In the genomic region with DNA sequence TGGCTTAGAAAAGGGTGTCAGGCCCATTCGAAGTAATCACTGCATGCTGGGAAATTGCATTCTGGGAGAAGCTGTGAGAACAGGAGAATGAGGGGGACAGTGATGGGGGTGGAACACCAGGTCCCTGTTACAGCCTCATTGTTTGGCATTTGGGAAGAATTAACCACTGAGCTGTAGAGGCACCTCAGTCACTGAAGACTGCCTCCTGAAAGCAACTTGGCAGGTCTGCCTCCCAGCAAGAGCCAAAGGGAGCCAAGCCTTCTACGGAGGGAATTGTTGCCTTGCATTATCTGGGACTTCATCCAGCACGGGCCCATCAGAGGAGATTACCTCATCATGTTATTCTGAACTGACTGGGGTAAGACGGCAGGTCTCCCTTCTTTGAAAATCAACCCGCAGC, we compare ENCODE assay signal across 14 mouse cellular contexts.
DNase-seq lines count a peak whose midpoint lies in the region; ATAC-seq and TF ChIP-seq lines count a peak whose summit lies in the region.
"Had no signal": no experiment of that assay in that cellular context is flagged by ENCODE, and none has a peak within 500 bp of the region (broad histone marks: within the 10 kb centered on the region; RNA-seq: fewer than 3 reads in every experiment).

No protein-coding gene starts in this region.

- H3K27ac ChIP-seq in forebrain, postnatal 0 days (ENCODE audit: low read depth, low read length) = no peak overlapping the region
- H3K27ac ChIP-seq: hindbrain, embryonic 13.5 days; kidney, embryonic 15.5 days; liver, embryonic 13.5 days had no signal

- no peaks in the 10 kb centered on the region for H3K27me3 ChIP-seq in forebrain, postnatal 0 days (ENCODE audit: insufficient read depth, low read length)
- H3K27me3 ChIP-seq: hindbrain, embryonic 13.5 days; kidney, embryonic 15.5 days; liver, embryonic 13.5 days had no signal

- peak; percentile 81 for ATAC-seq in frontal cortex, adult (ENCODE audit: low TSS enrichment)
- peak; percentile 71 for ATAC-seq in forebrain, postnatal 0 days

- no peak overlapping the region for H3K9ac ChIP-seq in forebrain, postnatal 0 days
- H3K9ac ChIP-seq: hindbrain, embryonic 13.5 days; kidney, embryonic 15.5 days; liver, embryonic 13.5 days had no signal

- intact Hi-C loops in left cerebral cortex, postnatal 4 days (cut with DNase I) = no loop called here

- WGBS in forebrain, postnatal 0 days = 30% methylated on average over 5 of the region's 5 CpGs

- H3K9me3 ChIP-seq in forebrain, postnatal 0 days (ENCODE audit: low read length) = no peaks in the 10 kb centered on the region
- H3K9me3 ChIP-seq: hindbrain, embryonic 13.5 days; kidney, embryonic 15.5 days; liver, embryonic 13.5 days had no signal

- H3K36me3 ChIP-seq in forebrain, postnatal 0 days (ENCODE audit: insufficient read depth) = no peaks in the 10 kb centered on the region
- H3K36me3 ChIP-seq: hindbrain, embryonic 13.5 days; kidney, embryonic 15.5 days; liver, embryonic 13.5 days had no signal

- no peak for TF ChIP-seq CTCF in forebrain, postnatal 0 days (IDR thresholded peaks at IDR 0.05; ENCODE audit: low read depth)

- no peak overlapping the region for H3K4me3 ChIP-seq in forebrain, postnatal 0 days (ENCODE audit: low read depth, low read length)
- H3K4me3 ChIP-seq: erythroblast, embryonic 14.5 days; hindbrain, embryonic 13.5 days; kidney, embryonic 15.5 days; liver, embryonic 13.5 days had no signal

- peak; percentile 24 for DNase-seq in adrenal gland, postnatal 10 days
- no peak for DNase-seq in adrenal gland, adult 8-10 months
- no peak for DNase-seq in frontal cortex, postnatal 36 days (ENCODE audit: low spot score in 2 of 2)
- DNase-seq in left cerebral cortex, postnatal 4 days = peak; percentile 40
- no peak for DNase-seq in left cerebral cortex, adult 8-10 months (ENCODE audit: low spot score in 2 of 2)
- DNase-seq in forebrain, postnatal 0 days = peak; percentile 37
- no peak for DNase-seq in thymus, adult 18-20 months
- DNase-seq: gastrocnemius, postnatal 25 days; liver, embryonic 13.5 days; lung, postnatal 10 days had no signal

- no peaks in the 10 kb centered on the region for H3K4me1 ChIP-seq in forebrain, postnatal 0 days (ENCODE audit: insufficient read depth)
- H3K4me1 ChIP-seq: hindbrain, embryonic 13.5 days; kidney, embryonic 15.5 days; liver, embryonic 13.5 days had no signal

- no peak overlapping the region for H3K4me2 ChIP-seq in forebrain, postnatal 0 days (ENCODE audit: low read depth)
- H3K4me2 ChIP-seq: hindbrain, embryonic 13.5 days; kidney, embryonic 15.5 days; liver, embryonic 13.5 days had no signal

Comparison
In these comparisons a context has a peak if more than half of its experiments do, and no peak if none do; other contexts are left out.
1. DNase-seq: peak in adrenal gland, postnatal 10 days (single experiment), left cerebral cortex, postnatal 4 days (single experiment) and forebrain, postnatal 0 days (single experiment); none in adrenal gland, adult 8-10 months (single experiment), frontal cortex, postnatal 36 days (0 of 2), left cerebral cortex, adult 8-10 months (0 of 2) and thymus, adult 18-20 months (0 of 2).